Mouse (Mus musculus) gastrocnemius, adult 18-20 months (tissue): ENCODE data around the gene 4931422A03Rik. TPM values are rescaled to one million over a fixed set of nuclear protein-coding genes. Genes with fewer than 3 reads are reported as not detected.
"Not testable (repeated sequence)": the region's sequence is repeated elsewhere in the genome, so short reads cannot be mapped to it uniquely, and the experiment has no call there.

Source experiments
- DNase-seq: peaks from one replicate; pipeline ENCODE4 v3.0.0; 2021; ENCODE audit warnings: low spot score
- long read RNA-seq, 2 experiments: library from polyadenylated mRNA; stranded (forward); transcript quantifications; one replicate each; pipeline ENCODE4 v2.0.0; 2021
- total RNA-seq, 2 experiments: library from RNA; stranded (reverse); gene quantifications; 2 replicates each; pipeline ENCODE4 v1.2.3; 2021

The 4931422A03Rik gene
- total RNA-seq: not detected
- long read RNA-seq, experiment 1: 0 reads
- long read RNA-seq, experiment 2, partial matches to known transcripts: 0 of 1 reads
- long read RNA-seq, experiment 2, other reads (novel, unspliced or antisense): 1 of 1 reads

- no peak for DNase-seq
Measured at GRCm38 (mm10) chr2:104028139-104028723, at the start of gene 4931422A03Rik. Gene 4931422A03Rik, minus strand, starts transcription at chr2:104028361.

GRCm38 (mm10) chr2:104069704-104070185 is 41.6 kb upstream of the 4931422A03Rik start, which contains the start of gene Cd59b:
Gene Cd59b, plus strand, starts transcription at chr2:104069849.
- DNase-seq: peak; percentile 48

GRCm38 (mm10) chr2:104068450-104068849 is 40.3 kb upstream of the 4931422A03Rik start, which contains the start of gene Gm10799:
Gene Gm10799, minus strand, starts transcription at chr2:104068550.
- DNase-seq: not testable (repeated sequence)

- DNase-seq: not testable (repeated sequence)
Measured at GRCm38 (mm10) chr2:104065526-104065925, 37.4 kb upstream of the 4931422A03Rik start, which contains the start of gene Gm10912. Gene Gm10912, plus strand, starts transcription at chr2:104065826.

- no peak for DNase-seq
Measured at GRCm38 (mm10) chr2:104064152-104064551, 36.0 kb upstream of the 4931422A03Rik start.

- DNase-seq: no peak
Measured at GRCm38 (mm10) chr2:104062665-104063064, 34.5 kb upstream of the 4931422A03Rik start.

- no peak for DNase-seq
Measured at GRCm38 (mm10) chr2:104060996-104061395, 32.8 kb upstream of the 4931422A03Rik start.

GRCm38 (mm10) chr2:104059786-104060185 is 31.6 kb upstream of the 4931422A03Rik start:
- DNase-seq: no peak

- DNase-seq: no peak
Measured at GRCm38 (mm10) chr2:104058954-104059353, 30.8 kb upstream of the 4931422A03Rik start.

GRCm38 (mm10) chr2:104058381-104058780 is 30.2 kb upstream of the 4931422A03Rik start:
- no peak for DNase-seq

- peak; percentile 32 for DNase-seq
Measured at GRCm38 (mm10) chr2:104044479-104045080, 16.4 kb upstream of the 4931422A03Rik start.

GRCm38 (mm10) chr2:104043624-104044478 is 15.7 kb upstream of the 4931422A03Rik start:
- peak; percentile 27 for DNase-seq

GRCm38 (mm10) chr2:104042766-104043165 is 14.6 kb upstream of the 4931422A03Rik start:
- DNase-seq: no peak

- DNase-seq: no peak
Measured at GRCm38 (mm10) chr2:104041632-104042031, 13.5 kb upstream of the 4931422A03Rik start.

- DNase-seq: no peak
Measured at GRCm38 (mm10) chr2:104038236-104038635, 10.1 kb upstream of the 4931422A03Rik start.

- DNase-seq: no peak
Measured at GRCm38 (mm10) chr2:104036316-104036715, 8.2 kb upstream of the 4931422A03Rik start.

GRCm38 (mm10) chr2:104035595-104035994 is 7.4 kb upstream of the 4931422A03Rik start:
- DNase-seq: peak; percentile 37

- DNase-seq: peak; percentile 75
Measured at GRCm38 (mm10) chr2:104034832-104035472, 6.8 kb upstream of the 4931422A03Rik start.

GRCm38 (mm10) chr2:104032056-104032455 is 3.9 kb upstream of the 4931422A03Rik start:
- no peak for DNase-seq

- DNase-seq: no peak
Measured at GRCm38 (mm10) chr2:104030381-104030780, 2.2 kb upstream of the 4931422A03Rik start.

GRCm38 (mm10) chr2:104029074-104029473 is 913 bp upstream of the 4931422A03Rik start:
- DNase-seq: no peak
